Mouse (Mus musculus): ENCODE measurements at regions not wholly inside any gene's neighbourhood (a gene's known extent, or its start where the extent isn't known, plus 50 kb on each side); places are given as distances from the start of the nearest gene placed in this dataset.

GRCm38 (mm10) chr16:75487915-75488314 is 97.9 kb downstream of the Lipi start:
- intact Hi-C loops (cut with DNase I), result no loop called here
- DNase-seq (ENCODE audit: low spot score in 2 of 2), result no peak

GRCm38 (mm10) chr16:75483878-75484277 is 102.0 kb downstream of the Lipi start:
- DNase-seq (ENCODE audit: low spot score in 2 of 2), result no peak
- intact Hi-C loops (cut with DNase I), result no loop called here

GRCm38 (mm10) chr16:75465420-75465975 is 120.4 kb downstream of the Lipi start:
- intact Hi-C loops (cut with DNase I), result no loop called here
- DNase-seq (ENCODE audit: low spot score in 2 of 2), result peak in 1 of 2 experiments; percentile 9

DNA sequence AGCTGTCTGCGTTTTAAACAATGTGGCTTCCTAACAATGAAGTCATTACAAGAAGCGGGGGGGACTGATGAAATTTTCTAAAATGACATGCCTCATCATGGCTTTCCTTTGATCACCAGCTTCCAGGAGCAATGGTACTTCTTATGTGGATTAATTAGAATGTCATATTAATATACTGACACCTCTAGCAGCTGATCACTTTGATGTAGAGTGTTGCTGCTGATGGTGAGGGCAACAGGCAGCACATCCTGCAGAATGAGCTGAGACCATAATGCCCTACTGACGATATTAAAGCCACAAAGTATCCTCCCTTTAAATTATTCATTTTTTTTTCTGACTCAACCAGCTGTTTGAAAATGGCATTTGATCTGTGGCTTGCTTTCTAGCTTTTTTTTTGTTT is 123.7 kb downstream of the Lipi start:
- intact Hi-C loops (cut with DNase I), result no loop called here
- DNase-seq (ENCODE audit: low spot score in 2 of 2), result no peak

- intact Hi-C loops (cut with DNase I), result loop anchor here (5.0 kb wide), 1 partner anchor 60 kb away; no protein-coding TSS in a partner anchor
These were observed 138.9 kb downstream of the Lipi start for GRCm38 (mm10) chr16:75446901-75447514.

GRCm38 (mm10) chr16:75439296-75439695 is 146.6 kb downstream of the Lipi start:
- peak; percentile 13 to 14 for DNase-seq (ENCODE audit: low spot score in 2 of 2)
- intact Hi-C loops (cut with DNase I), result no loop called here

More at GRCm38 (mm10) chr16:75446901-75447514, 138.9 kb downstream of the Lipi start:
- DNase-seq (ENCODE audit: low spot score in 2 of 2), result peak; percentile 48 to 58

GRCm38 (mm10) chr16:75433227-75433626 is 152.6 kb downstream of the Lipi start:
- no peak for DNase-seq (ENCODE audit: low spot score in 2 of 2)
- intact Hi-C loops (cut with DNase I), result no loop called here

- intact Hi-C loops (cut with DNase I), result loop anchor here (5.0 kb wide), 1 partner anchor 63 kb away; no protein-coding TSS in a partner anchor
- DNase-seq (ENCODE audit: low spot score in 2 of 2), result no peak
These were observed 201.2 kb downstream of the Lipi start for GRCm38 (mm10) chr16:75384526-75385222.

DNA sequence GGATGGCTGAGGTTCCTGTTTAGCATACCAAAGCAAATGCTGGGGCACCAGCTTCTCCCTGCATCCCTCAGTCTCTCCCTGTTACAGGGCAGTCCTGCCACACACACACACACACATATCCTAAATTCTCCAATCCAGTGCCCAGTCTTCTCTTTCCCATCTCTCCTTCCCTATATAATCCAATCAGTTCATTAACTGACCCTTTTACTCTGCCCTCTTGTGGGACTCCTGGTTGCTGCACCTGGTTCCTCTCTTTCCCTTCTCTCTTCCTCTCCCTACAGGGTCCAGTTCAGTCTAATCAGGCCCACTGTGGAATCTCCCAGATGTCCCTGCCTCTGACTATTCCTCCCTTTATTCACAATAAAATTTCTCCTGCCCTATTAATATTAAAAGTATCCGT is 204.7 kb downstream of the Lipi start:
- intact Hi-C loops (cut with DNase I), result no loop called here

DNA sequence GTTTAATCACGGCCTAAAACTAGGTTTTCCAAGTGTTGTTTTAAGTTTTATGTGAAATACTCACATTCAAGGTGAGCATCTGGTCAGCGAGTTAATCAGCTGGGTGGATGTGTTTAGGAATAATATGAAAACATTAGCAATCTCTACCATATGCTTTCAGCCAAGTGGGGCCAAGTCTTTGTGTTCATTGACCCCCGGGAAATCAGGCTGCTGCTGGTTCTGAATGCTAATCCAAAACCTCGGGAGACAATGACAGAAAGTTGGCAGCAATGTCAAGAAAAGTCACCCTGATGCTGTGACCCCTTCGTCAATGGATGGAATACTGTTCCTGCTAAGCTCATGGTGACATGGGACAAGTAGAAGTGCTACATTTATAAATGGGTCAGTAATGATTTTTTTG is 216.2 kb downstream of the Lipi start:
- intact Hi-C loops (cut with DNase I), result no loop called here
- DNase-seq (ENCODE audit: low spot score in 2 of 2), result no peak

More for the DNA sequence above, 204.7 kb downstream of the Lipi start:
- DNase-seq (ENCODE audit: low spot score in 2 of 2), result no peak

DNA sequence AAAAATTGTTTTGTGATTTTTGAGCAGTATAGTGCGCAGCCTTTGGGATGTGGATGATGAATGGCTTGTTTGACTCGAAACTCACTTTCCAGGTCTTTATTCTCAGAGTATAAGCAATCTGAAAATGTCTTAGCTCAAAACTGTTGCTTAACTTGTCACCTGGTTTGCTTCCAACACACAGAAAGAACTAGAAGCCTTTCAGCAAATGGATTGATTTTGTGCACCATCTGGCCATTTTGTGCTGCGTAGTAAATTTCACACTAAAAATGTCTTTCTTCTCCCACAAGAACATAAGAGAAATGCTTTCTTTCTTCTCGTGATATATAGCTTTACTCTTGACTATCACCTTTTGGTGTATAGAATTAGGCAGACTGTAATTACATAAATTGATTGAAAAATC is 219.1 kb downstream of the Lipi start:
- DNase-seq (ENCODE audit: low spot score in 2 of 2), result peak in 1 of 2 experiments; percentile 22
- intact Hi-C loops (cut with DNase I), result no loop called here

DNA sequence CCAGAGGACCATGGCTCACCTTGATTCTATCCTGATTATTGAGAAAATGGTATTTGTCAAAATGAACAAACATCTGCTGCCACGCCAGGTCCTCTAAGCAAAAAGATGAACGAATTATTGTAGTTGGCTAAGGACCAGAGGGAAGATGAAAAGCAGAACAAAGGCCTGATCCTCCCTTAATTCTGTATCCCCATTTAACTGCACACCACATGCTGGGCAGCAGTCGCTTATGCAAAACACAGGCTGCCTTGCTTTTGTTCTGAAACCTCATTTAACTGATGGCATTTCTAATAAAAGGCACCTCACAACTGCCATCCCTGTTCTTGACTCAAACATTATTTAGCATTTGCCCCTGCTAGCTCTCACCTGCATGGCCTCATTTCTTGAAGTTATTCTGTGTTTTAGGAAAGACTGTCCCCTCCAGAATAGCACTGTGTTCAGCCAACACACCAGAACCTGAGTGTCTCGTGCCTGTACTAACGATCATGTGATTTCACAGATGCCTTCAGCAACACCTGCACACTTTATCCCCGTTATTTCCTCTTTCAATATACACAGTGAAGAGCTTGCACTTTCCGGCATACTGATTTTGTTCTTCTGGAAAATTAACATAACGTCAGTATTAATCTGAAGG is 220.4 kb downstream of the Lipi start:
- intact Hi-C loops (cut with DNase I), result no loop called here
- DNase-seq (ENCODE audit: low spot score in 2 of 2), result no peak

DNA sequence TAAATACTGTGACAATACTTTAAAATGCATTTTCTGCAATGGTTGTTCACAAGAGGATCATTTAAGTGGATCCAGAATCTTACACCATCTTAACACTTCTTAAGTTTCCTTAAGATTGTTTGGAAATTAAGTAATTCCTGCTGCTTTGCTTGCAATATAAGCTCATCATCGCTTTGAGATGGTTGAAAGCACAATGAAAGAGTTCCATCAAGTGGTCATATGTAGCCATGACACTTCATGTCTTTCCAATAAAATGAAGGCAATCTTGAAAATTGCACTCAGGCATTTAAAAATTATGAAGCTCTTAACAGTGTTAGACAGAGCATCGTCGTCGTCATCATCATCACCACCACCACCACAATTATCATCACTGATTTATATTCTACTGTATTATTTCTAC is 223.8 kb downstream of the Lipi start:
- intact Hi-C loops (cut with DNase I), result no loop called here
- DNase-seq (ENCODE audit: low spot score in 2 of 2), result no peak

DNA sequence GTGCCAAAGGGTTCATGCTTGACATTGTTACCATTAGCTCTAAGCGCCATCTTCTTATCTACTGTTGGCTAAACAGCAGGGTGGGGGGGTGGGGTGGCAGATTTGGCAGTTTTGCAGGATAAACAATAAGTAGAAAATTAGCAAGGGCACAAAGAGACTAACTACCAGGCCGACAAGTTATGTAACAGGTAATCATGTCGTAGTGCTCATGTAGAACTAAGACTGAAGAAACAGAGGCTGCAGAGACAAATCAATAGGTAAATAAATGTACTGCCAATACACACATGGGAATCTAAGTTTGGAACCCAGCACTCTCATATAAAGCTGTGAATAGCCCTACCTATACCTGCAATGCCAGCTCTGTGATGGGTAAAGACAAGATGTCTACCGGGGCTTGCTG is 225.1 kb downstream of the Lipi start:
- intact Hi-C loops (cut with DNase I), result no loop called here

GRCm38 (mm10) chr16:75353394-75353793 is 232.5 kb downstream of the Lipi start:
- intact Hi-C loops (cut with DNase I), result no loop called here
- no peak for DNase-seq (ENCODE audit: low spot score in 2 of 2)

More for the DNA sequence above, 225.1 kb downstream of the Lipi start:
- DNase-seq (ENCODE audit: low spot score in 2 of 2), result no peak

- no peak for DNase-seq (ENCODE audit: low spot score in 2 of 2)
- intact Hi-C loops (cut with DNase I), result loop anchor here (5.0 kb wide), 2 partner anchors 188 to 1553 kb away; no protein-coding TSS in a partner anchor
These were observed 241.5 kb downstream of the Lipi start for GRCm38 (mm10) chr16:75344201-75344927.

- intact Hi-C loops (cut with DNase I), result loop anchor here (5.0 kb wide), 2 partner anchors 189 to 1554 kb away; no protein-coding TSS in a partner anchor
- no peak for DNase-seq (ENCODE audit: low spot score in 2 of 2)
These were observed 242.6 kb downstream of the Lipi start for GRCm38 (mm10) chr16:75343028-75343901.

DNA sequence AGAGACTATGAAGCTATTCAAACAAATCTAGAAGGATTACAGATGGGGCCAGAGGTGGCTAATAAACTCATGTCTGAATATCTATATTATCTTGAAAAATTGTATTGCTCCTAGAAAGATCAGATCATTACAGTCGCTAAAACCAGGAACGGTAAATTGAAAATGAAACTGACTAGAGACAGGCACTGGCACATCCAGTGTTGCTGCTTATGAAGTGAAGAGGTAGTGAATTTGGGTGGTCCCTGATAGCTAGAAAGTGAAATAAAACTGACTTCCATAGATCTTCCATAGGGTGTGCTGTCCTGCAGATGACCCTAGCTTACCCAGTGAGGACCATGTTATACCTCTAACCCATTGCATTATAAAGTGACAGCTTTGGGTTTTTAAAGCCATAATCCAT is 251.6 kb downstream of the Lipi start:
- intact Hi-C loops (cut with DNase I), result no loop called here
- DNase-seq (ENCODE audit: low spot score in 2 of 2), result no peak

GRCm38 (mm10) chr16:75333750-75334149 is 252.1 kb downstream of the Lipi start:
- intact Hi-C loops (cut with DNase I), result no loop called here
- no peak for DNase-seq (ENCODE audit: low spot score in 2 of 2)

Data from left cerebral cortex, postnatal 36 days (tissue).